Mouse (Mus musculus): Measurements from ENCODE around the gene 4933402J07Rik.

GRCm38 (mm10) chr8:87517132-87517531 is 46.5 kb upstream of the 4933402J07Rik start:
- TF ChIP-seq CTCF (IDR thresholded peaks at IDR 0.05; ENCODE audit: insufficient read depth, low read length) (no peak), POLR2A (IDR thresholded peaks at IDR 0.05; ENCODE audit: borderline replicate concordance, extremely low read depth, low read depth, low read length) (no peak)

Data from lung, adult 2 months (tissue).